Mouse (Mus musculus) megakaryocyte progenitor cell, adult 5-6 weeks (primary cell): ENCODE results near the gene Nmrk2. TPM values are rescaled to one million over a fixed set of nuclear protein-coding genes. Genes with fewer than 3 reads are reported as not detected.

ENCODE experiments used
- ATAC-seq: replicated peaks from 2 replicates; pipeline ENCODE4 v1.8.0; 2016; ENCODE audit warnings: mild to moderate bottlenecking, moderate TSS enrichment, inconsistent platforms; ENCODE audit not compliant: poor library complexity
- total RNA-seq, 2 experiments: library from RNA; stranded (forward) in 1 of 2; stranded (reverse) in 1 of 2; fragments of 157-497, 149-512 nt in 1 of 2; fragments of 200-1000 nt in 1 of 2; gene quantifications; 2 replicates each; pipeline versions ENCODE4 v1.2.3 to v1.2.4; 2015 to 2017

The Nmrk2 gene
- total RNA-seq, 2 experiments from 2014 or later: not detected

GRCm38 (mm10) chr10:81168087-81168431 lies 33.8 kb downstream of the Nmrk2 start:
- ATAC-seq: peak; percentile 24

- ATAC-seq: peak; percentile 89
These were observed 34.4 kb downstream of the Nmrk2 start, which contains the start of gene Pias4 for GRCm38 (mm10) chr10:81167200-81168086. Gene Pias4 (minus strand): TSS chr10:81167923.

- no peak for ATAC-seq
These were observed 36.7 kb downstream of the Nmrk2 start for GRCm38 (mm10) chr10:81165118-81165517.

GRCm38 (mm10) chr10:81162318-81162652 lies 39.6 kb downstream of the Nmrk2 start:
- ATAC-seq: peak; percentile 51

- peak; percentile 35; the same call in 1 of the 2 replicates for ATAC-seq
These were observed 40.1 kb downstream of the Nmrk2 start for GRCm38 (mm10) chr10:81161602-81162317.

- no peak for ATAC-seq
These were observed 47.1 kb downstream of the Nmrk2 start for GRCm38 (mm10) chr10:81154736-81155135.

- no peak for ATAC-seq
These were observed 47.5 kb downstream of the Nmrk2 start for GRCm38 (mm10) chr10:81154313-81154712.

- ATAC-seq: no peak
These were observed 49.2 kb downstream of the Nmrk2 start for GRCm38 (mm10) chr10:81152609-81153008.

- ATAC-seq: no peak
These were observed 50.6 kb downstream of the Nmrk2 start for GRCm38 (mm10) chr10:81151261-81151660.

Other genes starting within 250 kb of the Nmrk2 start
- gene Gng7, start 187.1 kb downstream of the Nmrk2 start, total RNA-seq (2015): 0.44 and 0.57 TPM in 2 replicates
- gene Gng7, start 187.1 kb downstream of the Nmrk2 start, total RNA-seq (2017): 0.83 and 1.2 TPM in 2 replicates
- not detected in 2 replicates for gene Diras1, start 176.4 kb downstream of the Nmrk2 start, total RNA-seq (2015)
- gene Diras1, start 176.4 kb downstream of the Nmrk2 start, total RNA-seq (2017): not detected in 2 replicates
- 1.9 and 2.3 TPM in 2 replicates for gene Slc39a3, start 164.6 kb downstream of the Nmrk2 start, total RNA-seq (2015)
- 4.2 and 5.0 TPM in 2 replicates for gene Slc39a3, start 164.6 kb downstream of the Nmrk2 start, total RNA-seq (2017)
- gene Sgta, start 141.9 kb downstream of the Nmrk2 start, total RNA-seq (2015): 27.0 and 37.6 TPM in 2 replicates
- 31.1 and 31.7 TPM in 2 replicates for gene Sgta, start 141.9 kb downstream of the Nmrk2 start, total RNA-seq (2017)
- gene Thop1, start 132.0 kb downstream of the Nmrk2 start, total RNA-seq (2015): 12.7 and 15.6 TPM in 2 replicates
- 28.0 and 28.7 TPM in 2 replicates for gene Thop1, start 132.0 kb downstream of the Nmrk2 start, total RNA-seq (2017)
- gene Creb3l3, start 103.2 kb downstream of the Nmrk2 start, total RNA-seq (2015): 0.54 and 0.88 TPM in 2 replicates
- 0.30 and 0.58 TPM in 2 replicates for gene Creb3l3, start 103.2 kb downstream of the Nmrk2 start, total RNA-seq (2017)
- 34.4 and 42.5 TPM in 2 replicates for gene Map2k2, start 96.1 kb downstream of the Nmrk2 start, total RNA-seq (2015)
- 50.1 and 54.9 TPM in 2 replicates for gene Map2k2, start 96.1 kb downstream of the Nmrk2 start, total RNA-seq (2017)
- gene Zbtb7a, start 66.8 kb downstream of the Nmrk2 start, total RNA-seq (2015): 17.4 and 18.9 TPM in 2 replicates
- 7.7 and 8.6 TPM in 2 replicates for gene Zbtb7a, start 66.8 kb downstream of the Nmrk2 start, total RNA-seq (2017)
- 9.4 and 10.0 TPM in 2 replicates for gene Pias4, start 34.1 kb downstream of the Nmrk2 start, total RNA-seq (2015)
- 9.4 and 9.8 TPM in 2 replicates for gene Pias4, start 34.1 kb downstream of the Nmrk2 start, total RNA-seq (2017)
- 526 and 599 TPM in 2 replicates for gene Eef2, start 25.4 kb downstream of the Nmrk2 start, total RNA-seq (2015)
- 1,508 and 1,553 TPM in 2 replicates for gene Eef2, start 25.4 kb downstream of the Nmrk2 start, total RNA-seq (2017)
- 15.5 and 17.2 TPM in 2 replicates for gene Dapk3, start 19.0 kb downstream of the Nmrk2 start, total RNA-seq (2015)
- 37.2 and 54.7 TPM in 2 replicates for gene Dapk3, start 19.0 kb downstream of the Nmrk2 start, total RNA-seq (2017)
- gene 4930442H23Rik, start 18.2 kb downstream of the Nmrk2 start, total RNA-seq (2015): not detected in 2 replicates
- not detected in 2 replicates for gene 4930442H23Rik, start 18.2 kb downstream of the Nmrk2 start, total RNA-seq (2017)
- gene Atcay, start 28.8 kb upstream of the Nmrk2 start, total RNA-seq (2015): not detected in 2 replicates
- not detected in 2 replicates for gene Atcay, start 28.8 kb upstream of the Nmrk2 start, total RNA-seq (2017)
- 0.05 TPM in 1 of 2 replicates, not detected in the other for gene Zfr2, start 31.1 kb upstream of the Nmrk2 start, total RNA-seq (2015)
- gene Zfr2, start 31.1 kb upstream of the Nmrk2 start, total RNA-seq (2017): 0.17 TPM in 1 of 2 replicates, not detected in the other
- gene Matk, start 50.9 kb upstream of the Nmrk2 start, total RNA-seq (2015): 10.2 and 16.7 TPM in 2 replicates
- gene Matk, start 50.9 kb upstream of the Nmrk2 start, total RNA-seq (2017): 32.7 and 33.7 TPM in 2 replicates
- 95.1 and 97.1 TPM in 2 replicates for gene Mrpl54, start 64.9 kb upstream of the Nmrk2 start, total RNA-seq (2015)
- 155 and 196 TPM in 2 replicates for gene Mrpl54, start 64.9 kb upstream of the Nmrk2 start, total RNA-seq (2017)
- gene Apba3, start 64.9 kb upstream of the Nmrk2 start, total RNA-seq (2015): 15.5 and 20.2 TPM in 2 replicates
- gene Apba3, start 64.9 kb upstream of the Nmrk2 start, total RNA-seq (2017): 10.5 and 16.9 TPM in 2 replicates
- 2.3 TPM in 2 replicates for gene Tjp3, start 89.5 kb upstream of the Nmrk2 start, total RNA-seq (2015)
- 3.9 and 5.2 TPM in 2 replicates for gene Tjp3, start 89.5 kb upstream of the Nmrk2 start, total RNA-seq (2017)
- gene Pip5k1c, start 90.9 kb upstream of the Nmrk2 start, total RNA-seq (2015): 18.9 and 24.6 TPM in 2 replicates
- gene Pip5k1c, start 90.9 kb upstream of the Nmrk2 start, total RNA-seq (2017): 32.4 and 37.4 TPM in 2 replicates
- 7.1 and 7.6 TPM in 2 replicates for gene Cactin, start 119.1 kb upstream of the Nmrk2 start, total RNA-seq (2015)
- 30.8 and 32.7 TPM in 2 replicates for gene Cactin, start 119.1 kb upstream of the Nmrk2 start, total RNA-seq (2017)
- 0.20 and 0.47 TPM in 2 replicates for gene Tbxa2r, start 126.7 kb upstream of the Nmrk2 start, total RNA-seq (2015)
- gene Tbxa2r, start 126.7 kb upstream of the Nmrk2 start, total RNA-seq (2017): 0.47 TPM in 1 of 2 replicates, not detected in the other
- 0.32 TPM in 1 of 2 replicates, not detected in the other for gene Gipc3, start 141.2 kb upstream of the Nmrk2 start, total RNA-seq (2015)
- gene Gipc3, start 141.2 kb upstream of the Nmrk2 start, total RNA-seq (2017): 0.17 TPM in 1 of 2 replicates, not detected in the other
- 24.5 and 29.0 TPM in 2 replicates for gene Hmg20b, start 148.4 kb upstream of the Nmrk2 start, total RNA-seq (2015)
- gene Hmg20b, start 148.4 kb upstream of the Nmrk2 start, total RNA-seq (2017): 22.2 and 32.3 TPM in 2 replicates
- 6.7 and 7.0 TPM in 2 replicates for gene Mfsd12, start 155.4 kb upstream of the Nmrk2 start, total RNA-seq (2015)
- gene Mfsd12, start 155.4 kb upstream of the Nmrk2 start, total RNA-seq (2017): 12.1 and 12.6 TPM in 2 replicates
- 0.59 and 0.99 TPM in 2 replicates for gene 4930404N11Rik, start 163.8 kb upstream of the Nmrk2 start, total RNA-seq (2015)
- 0.92 and 2.2 TPM in 2 replicates for gene 4930404N11Rik, start 163.8 kb upstream of the Nmrk2 start, total RNA-seq (2017)
- 17.1 and 21.7 TPM in 2 replicates for gene Fzr1, start 176.5 kb upstream of the Nmrk2 start, total RNA-seq (2015)
- 17.3 and 17.8 TPM in 2 replicates for gene Fzr1, start 176.5 kb upstream of the Nmrk2 start, total RNA-seq (2017)
- gene Dohh, start 182.4 kb upstream of the Nmrk2 start, total RNA-seq (2015): 9.3 and 13.7 TPM in 2 replicates
- gene Dohh, start 182.4 kb upstream of the Nmrk2 start, total RNA-seq (2017): 36.5 and 52.5 TPM in 2 replicates
- 2.6 and 3.0 TPM in 2 replicates for gene Gm48551, start 182.4 kb upstream of the Nmrk2 start, total RNA-seq (2015)
- 0.62 and 1.7 TPM in 2 replicates for gene Gm48551, start 182.4 kb upstream of the Nmrk2 start, total RNA-seq (2017)
- not detected in 2 replicates for gene Gm48552, start 187.0 kb upstream of the Nmrk2 start, total RNA-seq (2015)
- 0.46 TPM in 1 of 2 replicates, not detected in the other for gene Gm48552, start 187.0 kb upstream of the Nmrk2 start, total RNA-seq (2017)
- gene Smim24, start 191.0 kb upstream of the Nmrk2 start, total RNA-seq (2015): 31.0 and 31.4 TPM in 2 replicates
- 7.5 and 17.1 TPM in 2 replicates for gene Smim24, start 191.0 kb upstream of the Nmrk2 start, total RNA-seq (2017)